Comparison of ENCODE assay signal across 8 mouse cellular contexts in the genomic region with DNA sequence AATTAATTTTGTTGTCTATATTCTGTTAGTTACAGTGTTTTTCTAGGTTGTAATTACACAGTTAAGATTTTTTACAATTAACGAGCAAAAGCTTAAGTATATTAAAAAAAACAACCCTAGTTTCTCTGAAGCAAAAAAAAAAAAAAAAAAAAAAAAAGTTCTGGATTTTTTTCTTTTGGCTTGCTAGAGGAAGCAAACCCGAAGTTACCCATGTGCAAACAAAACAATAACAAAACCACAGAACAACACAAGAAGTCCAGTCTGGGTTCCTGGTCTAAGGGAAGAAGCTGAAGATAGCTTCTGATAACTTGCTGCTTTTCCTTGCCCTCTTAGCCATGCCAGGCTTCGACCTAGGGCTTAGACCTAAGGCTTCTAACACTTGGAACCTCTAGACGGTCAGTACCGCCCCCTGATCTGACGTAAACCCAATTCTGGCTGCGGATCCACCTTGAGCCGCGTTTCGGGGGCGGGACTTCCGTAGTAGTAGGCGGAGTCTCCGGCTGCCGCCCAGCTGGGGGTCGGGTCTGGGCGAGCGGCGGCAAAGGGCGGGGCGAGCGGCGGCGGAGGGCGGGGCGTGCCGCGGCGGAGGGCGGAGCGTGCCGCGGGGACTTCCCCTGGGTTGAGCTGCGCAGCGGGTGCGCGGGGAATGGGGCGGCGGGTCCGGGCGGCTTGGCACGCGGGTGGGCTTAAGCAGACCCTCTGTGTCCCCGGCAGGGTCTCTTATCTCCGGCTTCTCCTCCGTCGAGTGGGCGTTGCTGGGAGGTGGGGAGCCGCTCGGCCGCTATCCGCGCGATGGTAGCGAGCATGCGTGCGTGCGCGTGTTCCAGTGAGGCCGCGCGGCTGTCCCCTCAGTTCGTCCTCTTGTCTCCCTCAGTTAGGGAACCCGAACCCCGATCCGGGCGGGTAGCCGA. TPM values are rescaled to one million over a fixed set of nuclear protein-coding genes. Genes with fewer than 3 reads are reported as not detected.
DNase-seq lines count a peak whose midpoint lies in the region; ATAC-seq lines count a peak whose summit lies in the region.

A gene (plus strand): TSS at position 580 of the 911 bp plus-strand sequence.

- peak within 1 kb of the TSS; percentile 91 for H3K27ac ChIP-seq in heart, embryonic 10.5 days
- H3K27ac ChIP-seq in kidney, embryonic 15.5 days, result peak within 1 kb of the TSS; percentile 51; the same call in 1 of the 2 replicates

- H3K36me3 ChIP-seq in heart, embryonic 10.5 days, result no peaks in the 10 kb centered on the region
- H3K36me3 ChIP-seq in kidney, embryonic 15.5 days, result no peaks in the 10 kb centered on the region

- H3K4me1 ChIP-seq in heart, embryonic 10.5 days, result no peaks in the 10 kb centered on the region
- peaks cover 5% of the 10 kb centered on the region; the same call in 1 of the 2 replicates for H3K4me1 ChIP-seq in kidney, embryonic 15.5 days

- H3K4me2 ChIP-seq in kidney, embryonic 15.5 days, result peak within 1 kb of the TSS; percentile 88

- no peaks in the 10 kb centered on the region for H3K27me3 ChIP-seq in heart, embryonic 10.5 days (ENCODE audit: insufficient read depth, poor library complexity, severe bottlenecking)
- H3K27me3 ChIP-seq in kidney, embryonic 15.5 days, result no peaks in the 10 kb centered on the region

- DNase-seq in B cell, adult 2 months, result peak; percentile 99 to 100
- DNase-seq in brain, adult 2 months (ENCODE audit: low read depth, low spot score), result peak; percentile 95
- peak; percentile 98 for DNase-seq in heart, embryonic 10.5 days (ENCODE audit: low spot score)
- DNase-seq in liver, result peak; percentile 99
- DNase-seq in spleen, postnatal 4 days (ENCODE audit: low spot score in 2 of 2), result peak; percentile 98 to 99

- ATAC-seq in erythroblast, adult 5-6 weeks (replicated peaks; ENCODE audit: low FRiP score, poor library complexity, severe bottlenecking), result peak; percentile 96
- ATAC-seq in kidney, embryonic 15.5 days (replicated peaks; ENCODE audit: low FRiP score), result peak; percentile 99
- peak; percentile 97 for ATAC-seq in monocyte, adult 5-6 weeks (replicated peaks; ENCODE audit: insufficient number of reproducible peaks, low FRiP score, low TSS enrichment, poor library complexity, severe bottlenecking)

- peak within 1 kb of the TSS; percentile 72 for H3K9ac ChIP-seq in kidney, embryonic 15.5 days

- WGBS in heart, embryonic 10.5 days, result 3% methylated on average over 68 of the region's 68 CpGs
- 2% methylated on average over 67 of the region's 68 CpGs for WGBS in kidney, embryonic 15.5 days

- H3K4me3 ChIP-seq in heart, embryonic 10.5 days, result peak within 1 kb of the TSS; percentile 76
- H3K4me3 ChIP-seq in kidney, embryonic 15.5 days (replicated peaks), result peak within 1 kb of the TSS; percentile 71

- no peaks in the 10 kb centered on the region for H3K9me3 ChIP-seq in heart, embryonic 10.5 days
- no peaks in the 10 kb centered on the region for H3K9me3 ChIP-seq in kidney, embryonic 15.5 days (replicated peaks)

RNA-seq across cellular contexts. Expression of the gene that starts here (rescaled TPM):
- total RNA-seq in erythroblast, adult 5-6 weeks (2015; ENCODE audit: low replicate concordance), result 3.5 TPM in 1 of 2 replicates, not detected in the other
- 1.3 TPM in 1 of 2 replicates, not detected in the other for total RNA-seq in erythroblast, adult 5-6 weeks (2017; ENCODE audit: low replicate concordance)
- polyA plus RNA-seq in heart, embryonic 10.5 days (2016; fragmentation: Nextera tagmentation; extraction: Ambion mirVana), result 10.0 and 11.7 TPM in 2 replicates
- 8.6 and 8.9 TPM in 2 replicates for polyA plus RNA-seq in kidney, embryonic 15.5 days (2015; fragmentation: Nextera tagmentation; extraction: Ambion mirVana)
- total RNA-seq in monocyte, adult 5-6 weeks (2017), result 4.3 TPM in 1 of 3 replicates, not detected in the others

Comparison
In these comparisons a context has a peak if more than half of its experiments do, and no peak if none do; other contexts are left out.
1. Peak in every context shown above with its lines: DNase-seq, ATAC-seq, H3K4me3 ChIP-seq and H3K27ac ChIP-seq.